Mouse (Mus musculus) layer of hippocampus, adult 2 months (tissue): Measurements from ENCODE around the gene Cdh13. TPM values are rescaled to one million over a fixed set of nuclear protein-coding genes. Genes with fewer than 3 reads are reported as not detected.

Experiments used
- DNase-seq, 2 experiments: peaks; one replicate each; pipeline ENCODE4 v3.0.0; 2022; ENCODE audit warnings: low spot score in 2 of 2
- H3K27ac ChIP-seq: fragments of 200-600 bp; 2 replicates; pipeline ENCODE4 v1.8.1; 2022
- H3K4me3 ChIP-seq: fragments of 200-600 bp; 2 replicates; pipeline ENCODE4 v1.8.1; 2022; ENCODE audit warnings: mild to moderate bottlenecking
- CTCF ChIP-seq: fragments of 200-600 bp; conservative IDR thresholded peaks from 2 replicates; pipeline ENCODE4 v1.8.1; 2022; ENCODE audit warnings: antibody characterized with exemption, mild to moderate bottlenecking, moderate library complexity
- total RNA-seq, 2 experiments: library from RNA; stranded (reverse); gene quantifications; 2 replicates each; pipeline ENCODE4 v1.2.3; 2021

Cdh13 gene
- total RNA-seq, 2 experiments from 2014 or later = 39.3 to 39.9 TPM

DNA sequence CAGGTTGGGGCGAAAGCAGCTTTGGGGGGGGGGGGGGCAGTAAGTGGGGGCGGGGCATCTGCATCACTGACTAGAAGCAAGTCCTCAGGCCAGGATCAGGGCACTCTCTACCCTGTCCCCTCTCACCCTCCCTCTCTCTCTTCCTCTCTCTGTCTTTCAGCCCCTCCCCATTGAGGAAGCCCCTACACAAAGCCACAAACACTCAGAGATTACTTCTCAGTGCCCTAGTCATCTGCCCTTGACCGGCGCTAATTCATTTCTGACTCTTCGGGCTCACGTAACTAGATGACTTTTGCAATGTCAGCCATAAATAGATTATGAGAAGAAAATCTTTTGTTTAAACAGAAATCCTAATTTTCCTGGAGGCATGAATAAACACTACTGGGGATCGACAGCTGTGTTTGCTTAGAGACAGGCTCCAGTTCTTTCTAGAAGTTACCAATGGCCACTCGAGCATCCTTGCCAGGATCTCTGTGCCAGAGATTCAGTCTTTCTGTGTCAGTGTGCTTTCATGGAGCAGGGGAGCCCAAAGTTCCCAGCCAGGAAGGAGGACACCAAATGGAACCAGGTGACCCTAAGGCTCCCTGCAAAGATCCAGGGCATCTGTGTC, 1077.3 kb downstream of the Cdh13 start:
- Histone ChIP-seq H3K4me3 (no peak overlapping the region), H3K27ac (no peak overlapping the region)
- TF ChIP-seq CTCF = no peak
- no peak for DNase-seq
